Mouse (Mus musculus) hindbrain, postnatal 0 days (tissue): ENCODE measurements around the gene Adipoq. TPM values are rescaled to one million over a fixed set of nuclear protein-coding genes. Genes with fewer than 3 reads are reported as not detected.
A peak's percentile ranks its signal among the peaks of the same experiment; 100 is the strongest.

ENCODE experiments used
- ATAC-seq: fragments of 200-750 bp; cut with Nextera tagmentation; 2 replicates; pipeline ENCODE4 v1.8.0; 2017; ENCODE audit warnings: mild to moderate bottlenecking, moderate TSS enrichment, moderate library complexity
- DNase-seq: peaks from one replicate; pipeline ENCODE4 v3.0.0-alpha.2; 2015; ENCODE audit warnings: low spot score
- H3K27ac ChIP-seq: fragments of 300-500 bp; sonication (generic); 2 replicates; pipeline ENCODE4 v1.5.1; 2014; ENCODE audit warnings: mild to moderate bottlenecking
- H3K27me3 ChIP-seq: fragments of 300-500 bp; sonication (generic); 2 replicates; pipeline ENCODE4 v1.6.1; 2014; ENCODE audit warnings: low read length, mixed read lengths; ENCODE audit not compliant: insufficient read depth
- H3K36me3 ChIP-seq: fragments of 300-500 bp; sonication (generic); 2 replicates; pipeline ENCODE4 v1.6.1; 2014; ENCODE audit warnings: low read length, mixed read lengths; ENCODE audit not compliant: insufficient read depth
- H3K4me1 ChIP-seq: fragments of 300-500 bp; sonication (generic); 2 replicates; pipeline ENCODE4 v1.6.1; 2014; ENCODE audit warnings: antibody characterized with exemption, low read length, mixed read lengths; ENCODE audit not compliant: insufficient read depth
- H3K4me2 ChIP-seq: fragments of 300-500 bp; sonication (generic); 2 replicates; pipeline ENCODE4 v1.6.1; 2014; ENCODE audit warnings: low read depth, mild to moderate bottlenecking, low read length, moderate library complexity, mixed read lengths
- H3K4me3 ChIP-seq: fragments of 300-500 bp; sonication (generic); 2 replicates; pipeline ENCODE4 v1.5.1; 2014; ENCODE audit warnings: low read length
- H3K9ac ChIP-seq: fragments of 300-500 bp; sonication (generic); replicated peaks from 2 replicates; pipeline ENCODE4 v1.6.1; 2014; ENCODE audit warnings: mild to moderate bottlenecking, low read length, moderate library complexity, mixed read lengths
- H3K9me3 ChIP-seq: fragments of 300-500 bp; sonication (generic); 2 replicates; pipeline ENCODE4 v1.6.1; 2016; ENCODE audit warnings: low read length, mixed read lengths
- CTCF ChIP-seq: IDR thresholded peaks from 2 replicates; pipeline ENCODE4 v1.5.1; 2016; ENCODE audit warnings: antibody characterized with exemption, control low read depth, low read depth
- WGBS: fragments of 180-500 bp; shearing (Covaris S2); extraction: QIAGEN DNeasy Blood & Tissue Kit; methylation state at CpG from one replicate; pipeline ENCODE4 v1.1.7; 2014; 5-methylcytosine and 5-hydroxymethylcytosine counted together
- polyA plus RNA-seq: library from polyadenylated mRNA; unstranded; fragments of >200 nt; fragmentation: Nextera tagmentation; extraction: Ambion mirVana; gene quantifications from 2 replicates; pipeline ENCODE4 v1.2.1, GENCODE M21; 2015
- total RNA-seq: library from RNA; depleted of rRNA; stranded (reverse); fragments of >200 nt; gene quantifications from 2 replicates; pipeline ENCODE4 v1.2.3, GENCODE M21; 2014

The Adipoq gene
- total and polyA plus RNA-seq, 2 experiments from 2014 or later, result not detected

DNA sequence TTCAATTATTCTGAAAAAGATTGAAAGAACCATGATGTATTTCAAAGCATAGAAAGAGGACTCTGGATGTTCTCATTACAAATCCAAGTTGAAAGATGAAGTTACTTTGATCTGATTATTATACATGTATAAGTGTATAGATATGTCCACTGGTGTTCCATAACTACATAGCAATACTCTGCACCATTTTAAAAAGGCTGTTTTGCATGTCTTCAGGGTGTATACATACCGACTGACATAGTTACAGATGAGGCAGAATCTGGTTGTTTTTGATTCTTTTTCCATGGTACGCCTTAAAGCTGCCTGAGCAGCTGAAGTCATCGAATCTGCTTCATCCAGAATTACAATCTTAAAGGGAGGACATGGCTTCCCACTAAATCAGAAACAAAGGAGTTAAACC is 30.9 kb upstream of the Adipoq start:
- DNase-seq, result no peak
- Histone ChIP-seq H3K9me3 (no peaks in the 10 kb centered on the region), H3K36me3 (peaks cover 43% of the 10 kb centered on the region), H3K27ac (no peak overlapping the region), H3K9ac (no peak overlapping the region), H3K4me1 (no peaks in the 10 kb centered on the region), H3K4me2 (no peak overlapping the region), H3K27me3 (no peaks in the 10 kb centered on the region), H3K4me3 (no peak overlapping the region)
- ATAC-seq, result no peak
- WGBS, result 78% methylated on average over 3 of the region's 3 CpGs
- TF ChIP-seq CTCF, result no peak

DNA sequence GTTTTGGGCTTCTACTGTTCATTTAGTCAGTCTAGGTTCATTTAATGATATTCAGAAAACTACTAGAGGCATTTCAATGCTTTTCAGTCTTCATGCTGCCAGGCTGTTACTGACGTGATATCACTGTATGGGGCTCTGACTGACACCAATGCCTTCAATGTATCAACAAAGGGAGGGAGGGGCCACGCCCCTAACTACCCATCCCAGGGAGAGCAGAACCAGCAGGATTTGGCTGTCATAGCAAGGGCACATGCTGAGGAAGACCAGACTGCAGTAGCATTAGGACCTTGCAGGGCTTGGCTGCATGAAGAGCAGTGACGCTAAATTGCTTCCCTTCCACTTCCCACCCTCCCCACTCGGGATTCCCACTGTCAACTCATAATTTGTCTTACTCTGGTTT is 29.2 kb upstream of the Adipoq start:
- TF ChIP-seq CTCF, result no peak
- Histone ChIP-seq H3K36me3 (peaks cover 34% of the 10 kb centered on the region), H3K4me1 (no peaks in the 10 kb centered on the region), H3K27me3 (no peaks in the 10 kb centered on the region), H3K4me2 (no peak overlapping the region), H3K4me3 (no peak overlapping the region), H3K27ac (no peak overlapping the region), H3K9me3 (no peaks in the 10 kb centered on the region), H3K9ac (no peak overlapping the region)
- WGBS, result 50% methylated on average over 4 of the region's 4 CpGs
- no peak for DNase-seq
- ATAC-seq, result no peak

DNA sequence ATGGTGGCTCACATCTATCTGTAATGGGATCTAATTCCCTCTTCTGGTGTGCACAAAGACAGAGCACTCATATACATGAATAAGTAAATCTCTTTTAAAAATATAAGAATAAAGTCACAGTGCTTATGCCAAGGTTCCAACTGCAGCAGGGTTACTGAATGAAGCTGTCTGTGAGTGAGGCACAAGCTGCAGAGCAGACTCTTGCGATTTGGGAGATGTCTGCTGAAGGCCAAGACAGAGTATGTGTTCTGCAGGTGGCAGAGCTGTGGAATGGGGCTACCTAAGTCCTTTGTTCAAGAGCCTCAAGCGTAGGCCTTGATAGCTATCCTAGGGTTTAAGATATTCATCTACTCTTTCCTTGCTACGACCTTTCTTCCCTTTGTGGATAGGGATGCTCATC is 23.9 kb upstream of the Adipoq start:
- no peak for TF ChIP-seq CTCF
- H3K4me3 ChIP-seq, result no peak overlapping the region
- H3K27me3 ChIP-seq, result no peaks in the 10 kb centered on the region
- H3K27ac ChIP-seq, result no peak overlapping the region
- no peaks in the 10 kb centered on the region for H3K9me3 ChIP-seq
- DNase-seq (no peak), ATAC-seq (no peak)
- H3K9ac ChIP-seq, result no peak overlapping the region
- H3K4me1 ChIP-seq, result no peaks in the 10 kb centered on the region
- peaks cover 9% of the 10 kb centered on the region; the same call in 1 of the 2 replicates for H3K36me3 ChIP-seq
- H3K4me2 ChIP-seq, result no peak overlapping the region
- WGBS, result 93% methylated on average over 3 of the region's 3 CpGs

DNA sequence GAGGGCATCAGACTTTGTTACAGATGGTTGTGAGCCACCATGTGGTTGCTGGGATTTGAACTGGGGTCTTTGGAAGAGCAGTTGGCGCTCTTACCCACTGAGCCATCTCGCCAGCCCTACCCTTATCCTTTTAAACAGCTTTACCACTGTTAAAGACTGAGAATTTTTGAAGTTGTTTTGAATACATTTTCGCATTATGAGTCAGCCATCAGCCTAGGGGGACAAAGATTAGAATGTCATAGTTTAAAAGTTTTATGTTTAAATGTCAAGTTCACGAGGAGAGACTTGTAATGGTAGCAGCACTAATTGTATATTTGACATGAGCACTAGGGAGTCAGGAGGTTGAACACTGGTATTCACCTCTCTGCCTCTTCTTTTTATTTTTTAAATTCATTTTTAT is 23.2 kb upstream of the Adipoq start:
- no peak for DNase-seq
- Histone ChIP-seq H3K9ac (no peak overlapping the region), H3K9me3 (no peaks in the 10 kb centered on the region), H3K27me3 (no peaks in the 10 kb centered on the region), H3K4me1 (no peaks in the 10 kb centered on the region), H3K4me2 (no peak overlapping the region), H3K36me3 (peaks cover 5% of the 10 kb centered on the region; the same call in 1 of the 2 replicates), H3K27ac (no peak overlapping the region), H3K4me3 (no peak overlapping the region)
- no peak for TF ChIP-seq CTCF
- 94% methylated on average over 4 of the region's 4 CpGs for WGBS
- no peak for ATAC-seq

DNA sequence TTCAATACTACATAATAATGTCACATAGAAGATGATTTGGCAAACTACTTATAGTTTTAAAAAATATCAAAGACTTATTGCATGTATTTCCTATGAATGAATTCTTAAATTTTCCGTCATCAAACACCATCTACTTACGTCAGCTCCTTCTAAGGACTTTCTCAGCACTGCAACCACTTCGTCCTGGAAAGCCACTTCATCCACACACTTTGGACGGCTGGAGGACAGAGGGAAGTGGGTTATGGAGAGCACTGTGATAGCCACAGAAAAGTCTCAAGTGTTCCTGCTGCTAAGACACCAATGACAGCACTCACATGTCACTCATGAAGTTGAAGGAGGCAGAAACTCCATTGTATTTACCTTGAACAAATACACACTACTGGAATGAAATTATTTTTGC is 21.9 kb upstream of the Adipoq start:
- Histone ChIP-seq H3K36me3 (peaks cover 5% of the 10 kb centered on the region; the same call in 1 of the 2 replicates), H3K4me1 (peaks cover 5% of the 10 kb centered on the region; the same call in 1 of the 2 replicates), H3K27me3 (no peaks in the 10 kb centered on the region), H3K9me3 (no peaks in the 10 kb centered on the region), H3K27ac (no peak overlapping the region), H3K9ac (no peak overlapping the region), H3K4me2 (no peak overlapping the region), H3K4me3 (no peak overlapping the region)
- DNase-seq (no peak), ATAC-seq (no peak)
- TF ChIP-seq CTCF, result no peak
- 91% methylated on average over 4 of the region's 4 CpGs for WGBS

DNA sequence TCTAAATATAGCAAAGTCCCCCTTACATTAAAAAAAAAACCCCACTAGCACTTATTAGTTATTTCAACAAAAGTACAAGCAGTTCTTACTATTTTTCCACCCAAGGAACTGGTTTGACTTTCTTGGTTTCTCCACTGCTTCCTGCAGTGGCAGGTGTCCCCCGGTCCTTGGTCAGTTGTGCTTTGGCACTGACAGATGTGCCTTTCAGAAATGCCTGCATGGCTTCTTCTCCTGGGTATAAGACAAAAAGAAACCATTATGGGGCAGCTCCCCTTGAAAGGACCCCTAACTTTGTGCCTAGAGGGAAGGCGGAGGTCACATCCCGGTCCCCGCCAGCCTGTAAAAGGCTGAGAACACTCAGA is 19.0 kb upstream of the Adipoq start:
- 1% methylated on average over 4 of the region's 4 CpGs for WGBS
- no peak; the same call in 1 of the 2 replicates for ATAC-seq

DNA sequence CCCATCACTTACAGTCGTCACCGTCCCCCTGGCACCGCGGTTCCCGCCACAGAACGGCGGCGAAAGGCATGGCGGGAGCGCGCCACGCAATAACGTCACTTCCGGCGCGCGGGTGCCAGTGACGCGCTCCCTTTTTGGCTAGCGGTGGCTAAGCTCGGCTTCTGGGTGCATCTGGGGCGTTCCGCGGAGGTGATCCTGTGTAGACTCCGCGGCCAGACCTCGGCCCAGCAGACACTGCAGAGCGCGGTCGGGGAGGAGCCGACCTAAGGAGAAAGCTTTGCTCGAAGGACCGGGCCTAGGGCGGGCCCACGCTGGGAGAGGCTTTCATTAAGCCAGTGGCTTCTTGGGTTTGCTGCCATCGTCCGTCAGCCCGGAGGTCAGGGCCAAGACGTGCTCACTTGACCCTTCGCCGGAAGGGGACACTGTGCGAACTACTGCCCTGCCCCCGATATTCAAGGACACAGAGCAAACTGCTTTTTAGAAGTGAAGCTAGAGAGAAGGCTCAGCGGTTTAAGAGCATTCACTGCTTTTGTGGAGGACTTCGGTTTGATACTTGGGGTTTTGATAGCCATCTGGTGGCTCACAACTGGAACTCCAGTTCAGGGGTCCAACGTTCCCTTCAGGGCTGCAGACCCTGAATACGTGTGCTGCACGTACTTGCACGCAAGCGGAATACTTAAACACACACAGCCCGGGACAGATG is 18.5 kb upstream of the Adipoq start, which contains the start of gene Rfc4:
Rfc4 (minus strand) TSS at position 65 of the 703 bp plus-strand sequence.
- DNase-seq, result peak; percentile 97
- Histone ChIP-seq H3K9me3 (no peaks in the 10 kb centered on the region), H3K36me3 (no peaks in the 10 kb centered on the region), H3K4me1 (peaks cover 5% of the 10 kb centered on the region; the same call in 1 of the 2 replicates), H3K4me3 (peak within 1 kb of the TSS; percentile 80), H3K4me2 (peak within 1 kb of the TSS; percentile 96), H3K27me3 (no peaks in the 10 kb centered on the region), H3K9ac (peak within 1 kb of the TSS; percentile 90), H3K27ac (peak within 1 kb of the TSS; percentile 99)
- TF ChIP-seq CTCF, result peak; percentile 69
- ATAC-seq, result peak; percentile 95
- WGBS, result under 1% methylated on average over 51 of the region's 51 CpGs

More for the DNA sequence above, 19.0 kb upstream of the Adipoq start:
- H3K4me1 ChIP-seq, result peaks cover 5% of the 10 kb centered on the region; the same call in 1 of the 2 replicates
- H3K4me2 ChIP-seq, result peak overlapping the region; percentile 96
- no peaks in the 10 kb centered on the region for H3K36me3 ChIP-seq
- peak overlapping the region; percentile 90 for H3K9ac ChIP-seq
- no peaks in the 10 kb centered on the region for H3K9me3 ChIP-seq
- no peak for TF ChIP-seq CTCF
- peak overlapping the region; percentile 80 for H3K4me3 ChIP-seq
- peak overlapping the region; percentile 99 for H3K27ac ChIP-seq
- H3K27me3 ChIP-seq, result no peaks in the 10 kb centered on the region
- DNase-seq, result no peak
